10 mouse cellular contexts compared by ENCODE assay signal in the genomic region with DNA sequence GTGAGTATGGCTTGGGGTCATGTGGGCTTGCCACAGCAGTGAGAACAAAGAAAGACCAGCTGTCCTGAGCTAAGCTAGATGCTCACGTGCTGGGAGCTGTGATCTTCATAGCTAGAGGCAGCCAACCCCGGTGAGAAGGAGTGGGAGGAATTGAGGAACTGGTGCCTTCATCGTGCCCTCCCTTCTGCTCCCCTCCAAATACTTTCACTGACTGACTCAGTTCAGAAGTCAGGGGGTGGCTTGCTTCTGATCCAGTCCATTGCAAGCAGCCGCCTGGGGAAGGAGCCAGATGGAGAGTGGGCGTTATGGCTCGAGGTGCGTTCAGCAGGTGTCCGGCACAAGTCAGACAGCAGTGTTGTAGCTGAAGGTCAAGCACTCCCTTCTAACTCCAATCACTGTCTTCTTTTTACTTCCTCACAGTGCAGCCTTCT.
DNase-seq lines count a peak whose midpoint lies in the region; ATAC-seq lines count a peak whose summit lies in the region.
"Had no signal": no experiment of that assay in that cellular context is flagged by ENCODE, and none has a peak within 500 bp of the region (broad histone marks: within the 10 kb centered on the region; RNA-seq: fewer than 3 reads in every experiment).

No protein-coding gene starts in this region.

- peak; percentile 72 for DNase-seq in heart, embryonic 10.5 days (ENCODE audit: low spot score)
- DNase-seq in right cerebral cortex, adult 2 months (ENCODE audit: low spot score in 2 of 2): peak; percentile 47 to 51
- no peak for DNase-seq in right cerebral cortex, postnatal 4 days
- DNase-seq in left cerebral cortex, postnatal 36 days (ENCODE audit: low spot score in 2 of 2): peak; percentile 30
- peak; percentile 58 for DNase-seq in telencephalon, adult 2 months (ENCODE audit: low read depth, low spot score)
- no peak for DNase-seq in embryo, embryonic 11 days

- H3K4me2 ChIP-seq in heart, embryonic 12.5 days: no peak overlapping the region
- H3K4me2 ChIP-seq: embryonic facial prominence, embryonic 12.5 days; midbrain, embryonic 12.5 days had no signal

- 86% methylated on average over 8 of the region's 8 CpGs for WGBS in heart, embryonic 10.5 days
- WGBS in heart, embryonic 12.5 days: 77% methylated on average over 8 of the region's 8 CpGs

- H3K9me3 ChIP-seq in heart, embryonic 10.5 days: no peaks in the 10 kb centered on the region
- H3K9me3 ChIP-seq in heart, embryonic 12.5 days (replicated peaks): 0 out of 2 replicates have a peak, but pooled peaks cover under 1% of the 10 kb centered on the region
- H3K9me3 ChIP-seq: embryonic facial prominence, embryonic 12.5 days; midbrain, embryonic 12.5 days had no signal

- H3K9ac ChIP-seq in heart, embryonic 12.5 days: no peak overlapping the region
- H3K9ac ChIP-seq: embryonic facial prominence, embryonic 12.5 days; midbrain, embryonic 12.5 days had no signal

- no peaks in the 10 kb centered on the region for H3K27me3 ChIP-seq in heart, embryonic 10.5 days (ENCODE audit: insufficient read depth, poor library complexity, severe bottlenecking)
- H3K27me3 ChIP-seq in heart, embryonic 12.5 days (replicated peaks): no peaks in the 10 kb centered on the region
- H3K27me3 ChIP-seq: embryonic facial prominence, embryonic 12.5 days; midbrain, embryonic 12.5 days had no signal

- intact Hi-C loops in left cerebral cortex, postnatal 36 days (cut with DNase I): no loop called here

- no peak for ATAC-seq in heart, embryonic 12.5 days (ENCODE audit: insufficient number of reproducible peaks, low FRiP score)
- ATAC-seq in CD4-positive, CD25-positive, alpha-beta regulatory T cell, adult 4 months: no peak

- H3K4me1 ChIP-seq in heart, embryonic 10.5 days: no peaks in the 10 kb centered on the region
- no peaks in the 10 kb centered on the region for H3K4me1 ChIP-seq in heart, embryonic 12.5 days (replicated peaks)
- H3K4me1 ChIP-seq: midbrain, embryonic 12.5 days had no signal

- no peak overlapping the region for H3K27ac ChIP-seq in heart, embryonic 10.5 days
- no peak overlapping the region for H3K27ac ChIP-seq in heart, embryonic 12.5 days (ENCODE audit: poor library complexity, severe bottlenecking)
- H3K27ac ChIP-seq: embryonic facial prominence, embryonic 12.5 days; midbrain, embryonic 12.5 days had no signal

- H3K36me3 ChIP-seq in heart, embryonic 10.5 days: no peaks in the 10 kb centered on the region
- H3K36me3 ChIP-seq in heart, embryonic 12.5 days: no peaks in the 10 kb centered on the region
- H3K36me3 ChIP-seq: embryonic facial prominence, embryonic 12.5 days; midbrain, embryonic 12.5 days had no signal

- H3K4me3 ChIP-seq in heart, embryonic 10.5 days: no peak overlapping the region
- no peak overlapping the region for H3K4me3 ChIP-seq in heart, embryonic 12.5 days
- H3K4me3 ChIP-seq: embryonic facial prominence, embryonic 12.5 days; midbrain, embryonic 12.5 days had no signal

Comparison
In these comparisons a context has a peak if more than half of its experiments do, and no peak if none do; other contexts are left out.
1. DNase-seq: peak in heart, embryonic 10.5 days (single experiment), right cerebral cortex, adult 2 months (2 of 2), left cerebral cortex, postnatal 36 days (2 of 2) and telencephalon, adult 2 months (single experiment); none in right cerebral cortex, postnatal 4 days (single experiment) and embryo, embryonic 11 days (single experiment).